Mouse (Mus musculus) layer of hippocampus, adult 8-10 months (tissue): ENCODE data around the gene Tmem159. TPM values are rescaled to one million over a fixed set of nuclear protein-coding genes. Genes with fewer than 3 reads are reported as not detected.

Source experiments
- DNase-seq, 2 experiments: peaks; one replicate each; pipeline ENCODE4 v3.0.0; 2022; ENCODE audit warnings: low spot score in 2 of 2
- total RNA-seq, 4 experiments: library from RNA; stranded (reverse); gene quantifications; 2 replicates each; pipeline ENCODE4 v1.2.4; 2022

Tmem159 gene
- total RNA-seq, 4 experiments from 2014 or later = 10.3 to 17.6 (median 13.0) TPM

DNA sequence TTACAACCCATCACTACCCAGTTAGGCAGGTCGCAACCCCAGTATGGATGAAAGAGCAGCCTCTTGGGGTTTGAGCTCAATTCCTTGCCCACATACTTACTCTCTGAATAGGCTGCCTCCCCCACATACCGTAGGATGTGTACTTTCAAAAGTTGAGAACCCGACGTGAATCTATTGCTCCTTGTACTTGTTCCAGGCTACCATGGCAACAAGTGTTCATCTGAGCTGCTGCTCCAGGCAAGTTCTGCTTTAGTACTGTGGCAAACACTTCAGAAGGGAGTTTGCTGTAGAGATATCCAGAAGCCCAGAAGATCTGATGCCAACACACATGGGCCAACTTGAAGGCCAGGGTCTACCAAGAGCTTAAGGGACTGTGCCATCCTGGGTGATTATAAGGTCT lies 26.8 kb downstream of the Tmem159 start:
- peak; percentile 34 to 41 for DNase-seq

GRCm38 (mm10) chr7:120142743-120143142 lies 40.6 kb downstream of the Tmem159 start:
- no peak for DNase-seq

DNA sequence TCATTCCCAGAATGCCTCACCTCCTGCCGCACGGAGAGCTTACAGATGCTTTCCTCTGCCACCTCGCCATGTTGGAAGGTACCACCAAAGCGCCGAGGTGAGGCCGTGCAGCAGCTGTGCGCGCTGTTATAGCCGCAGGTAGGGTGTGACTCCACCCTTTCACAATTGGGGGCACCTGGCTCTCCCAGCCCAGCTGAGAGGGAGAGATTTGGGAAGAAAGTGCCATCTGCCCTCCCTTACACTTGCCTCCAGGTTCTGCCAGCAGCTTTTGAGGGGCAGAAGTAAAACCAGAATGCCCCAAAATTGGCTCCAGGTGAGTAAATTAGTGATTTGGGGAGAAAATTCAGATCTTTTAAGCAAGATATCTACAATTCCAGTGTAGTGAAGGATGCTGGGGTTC lies 43.0 kb downstream of the Tmem159 start, which contains the start of gene Zp2:
TSS of gene Zp2 (minus strand) at position 101 of the 400 bp plus-strand sequence.
- DNase-seq = no peak

GRCm38 (mm10) chr7:120150257-120150656 lies 48.1 kb downstream of the Tmem159 start:
- DNase-seq = no peak

- DNase-seq = no peak
Measured at GRCm38 (mm10) chr7:120150898-120151297, 48.7 kb downstream of the Tmem159 start.

DNA sequence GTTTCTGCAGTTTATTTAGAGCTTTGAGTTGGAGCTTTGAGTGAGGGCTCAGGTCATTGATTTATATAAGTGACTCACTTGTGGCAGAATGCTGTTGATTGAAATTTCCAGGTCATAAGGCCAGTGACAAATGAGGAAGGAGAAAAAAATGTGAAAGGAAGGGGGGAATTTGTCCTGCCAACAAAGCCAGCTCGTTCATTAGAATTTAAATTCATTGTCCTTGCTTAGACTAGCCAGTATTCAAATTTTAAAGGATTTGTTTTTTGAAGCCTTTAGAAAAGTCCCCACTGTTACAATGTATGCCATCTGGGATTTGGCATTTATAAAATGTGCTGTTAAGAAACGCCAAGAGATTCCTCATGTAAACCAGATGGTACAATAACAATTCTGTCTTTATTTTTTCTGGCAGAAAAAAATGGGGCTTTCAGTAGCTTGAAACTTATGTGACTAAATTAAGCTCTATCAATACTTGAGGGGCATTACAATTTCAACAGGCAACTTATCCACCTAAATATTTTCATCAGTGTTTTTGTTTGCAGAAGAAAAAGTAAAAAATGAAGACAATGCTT lies 54.8 kb downstream of the Tmem159 start:
- no peak for DNase-seq

DNA sequence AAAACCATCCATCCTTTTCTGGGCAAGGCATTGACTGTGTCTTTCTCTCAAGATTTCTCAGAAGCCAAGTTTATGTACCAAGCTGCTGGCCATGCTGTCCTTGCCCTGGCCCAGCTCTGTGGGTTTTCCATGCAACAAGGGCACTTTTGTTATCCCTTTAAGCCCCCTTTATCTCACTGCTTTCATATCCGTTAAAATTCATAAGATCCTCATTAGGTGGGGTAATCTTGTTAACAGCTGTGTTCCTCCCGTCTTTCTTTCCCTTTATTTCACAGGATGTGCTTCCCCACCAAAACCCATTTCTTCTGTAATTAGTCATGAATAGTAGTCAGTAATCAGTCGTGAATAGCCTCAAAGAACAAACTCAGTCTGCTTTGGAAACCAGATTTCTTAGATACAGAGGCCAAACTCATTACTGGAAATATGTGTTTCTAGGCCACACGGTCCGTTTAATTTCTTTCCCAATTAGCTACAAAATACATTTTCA lies 55.5 kb downstream of the Tmem159 start:
- DNase-seq = no peak

- DNase-seq = no peak
Measured at GRCm38 (mm10) chr7:120158121-120158613, 56.0 kb downstream of the Tmem159 start.

DNA sequence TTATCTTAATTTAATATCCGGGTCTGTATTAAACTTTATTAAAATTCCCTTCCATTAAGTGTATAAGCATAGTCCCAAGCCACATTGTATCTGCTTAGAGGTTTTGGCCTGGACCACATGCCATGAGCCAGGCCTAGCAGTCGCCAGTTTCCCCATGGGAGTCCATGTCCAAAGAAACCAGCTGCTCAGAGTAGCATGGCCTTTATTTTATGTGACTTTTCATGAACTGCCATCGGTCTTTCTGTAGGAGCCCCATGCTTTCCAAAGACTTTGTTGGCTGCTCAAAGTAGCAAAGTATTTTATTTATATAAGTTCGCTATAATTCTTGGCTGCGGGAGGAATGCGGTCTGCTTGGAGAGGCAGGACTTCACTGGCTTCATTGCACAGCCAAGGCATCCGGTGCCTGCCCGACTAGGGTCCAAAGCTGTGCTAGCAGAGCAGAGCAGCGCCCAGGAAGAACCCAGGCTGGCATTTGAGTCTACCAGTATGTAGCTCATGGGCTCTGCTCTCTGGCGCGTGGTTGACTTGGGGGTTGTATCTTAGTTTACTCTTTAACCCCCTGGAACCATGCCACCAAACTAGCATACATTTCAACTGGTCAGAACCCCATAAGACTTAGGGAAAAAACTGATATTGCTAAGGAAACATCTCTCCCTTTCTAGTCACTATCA lies 61.6 kb downstream of the Tmem159 start:
- no peak for DNase-seq

Other genes with a start within 250 kb of the Tmem159 start
- gene Lyrm1, start 206.5 kb upstream of the Tmem159 start, total RNA-seq = 10 to 100 TPM; 10.6 to 13.4 (median 10.9) TPM
- gene Dcun1d3, start 206.1 kb upstream of the Tmem159 start, total RNA-seq = 10 to 100 TPM; 19.6 to 42.2 (median 25.1) TPM
- gene Dnah3, start 7.1 kb upstream of the Tmem159 start, total RNA-seq = under 1 TPM; 0.25 to 0.58 (median 0.38) TPM
- under 1 TPM in 2 of 4 experiments, not detected in 2; 0.39 to 0.49 TPM for gene Zp2, start 42.9 kb downstream of the Tmem159 start, total RNA-seq
- under 1 TPM; 0.22 to 0.45 (median 0.34) TPM for gene Anks4b, start 71.5 kb downstream of the Tmem159 start, total RNA-seq
- gene Crym, start 99.8 kb downstream of the Tmem159 start, total RNA-seq = 100 to 1,000 TPM; 228 to 257 (median 245) TPM
- gene Abca14, start 101.6 kb downstream of the Tmem159 start, total RNA-seq = not detected
- gene Abca15, start 226.3 kb downstream of the Tmem159 start, total RNA-seq = not detected